Mouse (Mus musculus) heart, adult 8-10 months (tissue): ENCODE data around the gene Slc24a4. TPM values are rescaled to one million over a fixed set of nuclear protein-coding genes. Genes with fewer than 3 reads are reported as not detected.

Experiments
- DNase-seq: peaks from one replicate; pipeline ENCODE4 v3.0.0; 2022; ENCODE audit warnings: low spot score
- total RNA-seq, 4 experiments: library from RNA; stranded (reverse); gene quantifications; 2 replicates each; pipeline ENCODE4 v1.2.4; 2022

Gene Slc24a4
- total RNA-seq, 4 experiments from 2014 or later, result 0.49 to 1.00 (median 0.65) TPM

DNA sequence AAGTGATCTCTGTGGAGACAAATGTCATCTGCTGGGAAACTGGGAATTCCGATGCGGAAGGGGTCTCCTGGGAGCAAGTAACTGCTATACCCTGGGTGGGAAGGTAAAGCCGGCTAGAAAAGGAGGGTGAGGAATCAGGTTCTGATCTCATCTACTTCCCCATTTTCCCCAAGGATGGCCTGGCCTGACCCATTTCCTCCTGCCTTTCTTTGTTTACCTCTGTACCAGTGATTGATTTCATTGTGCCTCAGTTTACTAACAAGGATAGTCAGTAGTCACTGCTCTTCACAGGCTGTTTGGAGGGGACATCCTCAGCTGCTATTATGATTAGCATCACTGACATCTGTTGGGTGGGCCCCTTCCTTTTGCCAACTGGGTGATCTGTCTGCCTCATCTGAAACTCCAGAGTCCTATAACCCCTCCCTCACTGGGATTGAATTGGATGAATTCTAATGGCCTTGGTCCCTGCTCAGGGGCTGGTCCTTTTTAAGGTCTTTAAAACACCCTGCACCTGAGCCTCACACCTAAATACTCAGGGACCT is 156.2 kb downstream of the Slc24a4 start:
- DNase-seq, result no peak

- DNase-seq, result no peak
Observed at GRCm38 (mm10) chr12:102285318-102285717, 156.8 kb downstream of the Slc24a4 start.

DNA sequence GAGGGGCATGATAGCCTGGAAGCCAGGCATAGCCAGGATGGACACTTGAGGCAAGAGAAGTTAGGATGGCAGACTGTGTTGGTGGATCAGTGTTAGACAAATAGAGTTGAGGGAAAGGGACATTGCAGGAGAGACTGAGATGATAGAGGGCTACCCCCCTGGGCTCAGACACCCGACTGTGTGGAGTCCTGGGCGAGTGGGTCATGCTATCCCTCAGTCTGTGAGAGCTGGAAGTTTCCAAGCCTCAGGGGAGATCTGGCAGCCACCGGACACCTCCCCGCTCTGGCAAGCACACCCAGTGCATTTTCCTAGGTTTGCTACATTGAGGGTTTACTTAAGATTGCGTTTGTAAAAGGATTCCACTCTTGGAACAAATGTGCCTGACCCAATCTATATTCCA is 157.2 kb downstream of the Slc24a4 start:
- no peak for DNase-seq

- peak; percentile 65 for DNase-seq
Observed at GRCm38 (mm10) chr12:102286681-102287414, 158.3 kb downstream of the Slc24a4 start.

DNA sequence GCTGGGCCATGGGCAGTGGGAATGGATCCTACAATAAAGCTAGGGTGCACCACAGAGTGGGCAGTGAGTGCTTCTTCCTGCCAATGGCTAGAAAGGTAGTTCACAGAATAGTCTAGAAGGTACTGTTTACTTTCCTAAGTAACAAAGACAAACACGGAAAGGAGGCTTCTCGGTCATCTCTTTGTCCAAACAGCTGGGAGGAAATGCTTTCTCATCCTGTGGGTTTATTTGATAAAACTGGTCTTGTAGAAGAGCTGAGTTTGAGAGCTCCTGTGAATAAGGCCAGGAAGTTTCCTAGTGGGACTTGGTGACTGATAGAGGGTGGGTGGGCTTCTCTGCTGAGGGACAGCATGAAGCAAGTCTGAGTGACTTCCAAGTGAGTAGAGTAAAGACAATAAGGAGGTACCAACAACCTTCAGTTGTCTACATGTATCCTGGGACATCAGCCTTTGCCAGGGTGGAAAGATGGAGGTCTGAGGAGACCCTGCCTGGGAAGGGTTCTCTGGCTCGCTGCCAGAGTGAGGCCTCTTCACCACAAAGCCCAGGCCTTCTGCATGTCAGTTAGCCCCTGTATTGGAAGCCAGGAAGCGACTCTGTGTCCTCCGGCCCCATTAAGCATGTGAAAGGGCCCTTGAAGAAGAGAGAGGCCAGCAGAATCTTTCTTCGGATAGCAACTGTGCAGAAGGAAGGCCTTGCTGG is 159.5 kb downstream of the Slc24a4 start:
- no peak for DNase-seq

GRCm38 (mm10) chr12:102288846-102289245 is 160.3 kb downstream of the Slc24a4 start:
- DNase-seq, result no peak

DNA sequence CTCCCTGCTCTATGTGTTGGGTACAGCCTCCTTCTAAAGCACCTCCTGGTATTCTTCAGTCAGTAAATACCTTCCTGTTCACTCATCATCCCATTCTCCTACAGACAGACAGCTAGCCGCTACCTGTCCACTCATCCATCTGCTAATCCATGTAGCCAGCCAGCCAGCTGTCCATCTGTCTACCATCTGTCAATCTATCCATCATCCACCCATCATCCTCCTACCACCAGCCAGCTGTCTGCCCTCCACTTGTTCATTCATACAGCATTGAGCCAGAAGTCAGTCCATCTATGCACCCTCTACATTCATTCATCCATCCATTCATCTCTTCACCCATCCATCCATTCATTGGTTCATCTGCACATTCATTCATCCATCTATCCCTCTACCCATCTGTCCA is 161.0 kb downstream of the Slc24a4 start:
- no peak for DNase-seq

- no peak for DNase-seq
Observed at GRCm38 (mm10) chr12:102290662-102291061, 162.1 kb downstream of the Slc24a4 start.

DNA sequence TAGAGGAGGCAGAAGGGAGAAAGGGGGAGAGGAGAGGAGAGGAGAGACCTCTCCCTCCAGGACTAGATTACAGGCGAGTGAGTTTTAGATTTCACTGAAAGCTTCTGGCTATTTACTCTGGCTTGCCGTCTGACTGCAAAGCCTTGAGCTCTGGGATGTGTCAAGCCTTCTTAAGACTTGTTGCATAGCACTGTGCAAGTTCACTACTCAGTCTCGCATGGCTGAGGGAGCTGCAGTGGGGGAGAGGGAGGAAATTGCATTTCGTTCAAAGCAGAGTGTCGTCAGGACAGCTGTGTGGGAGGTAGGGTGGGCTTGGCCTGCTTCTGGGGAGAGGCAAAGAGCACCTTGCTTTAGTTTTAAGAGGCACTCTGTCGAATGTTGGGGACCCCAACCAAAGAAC is 163.2 kb downstream of the Slc24a4 start:
- no peak for DNase-seq

DNA sequence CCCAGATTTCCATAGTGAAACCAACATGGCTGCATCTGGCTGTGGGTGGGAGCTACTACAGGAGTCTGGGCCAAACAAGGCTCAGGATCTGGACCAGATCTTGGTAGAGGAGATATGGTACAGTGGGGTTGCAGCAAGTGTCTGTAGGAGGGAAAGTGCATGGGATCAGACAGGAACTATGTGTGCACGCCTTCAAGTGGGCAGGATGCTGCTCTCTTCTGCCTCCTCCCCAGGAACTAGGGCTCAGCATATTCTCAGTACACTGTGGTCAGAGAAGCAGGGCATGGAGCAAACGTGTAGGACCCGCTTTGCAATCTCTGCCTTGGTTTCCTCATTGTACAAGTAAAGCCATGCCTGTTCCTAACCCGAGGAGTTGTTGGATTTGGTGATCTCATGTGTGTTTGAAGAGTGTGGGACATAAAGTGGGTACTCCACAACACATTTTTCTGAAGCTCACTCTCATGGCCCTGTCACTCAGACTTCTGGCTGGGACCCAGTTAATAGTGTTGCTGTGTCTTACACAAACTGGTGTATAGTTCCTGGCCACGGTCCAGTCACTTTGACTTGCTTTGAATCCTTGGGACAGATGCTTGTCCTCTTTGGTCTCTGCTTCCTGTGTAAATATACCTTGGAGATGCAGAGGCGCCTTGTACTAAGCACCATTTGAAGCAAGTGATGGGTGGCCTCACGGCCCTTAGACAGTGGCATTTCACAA is 164.1 kb downstream of the Slc24a4 start:
- DNase-seq, result no peak

DNA sequence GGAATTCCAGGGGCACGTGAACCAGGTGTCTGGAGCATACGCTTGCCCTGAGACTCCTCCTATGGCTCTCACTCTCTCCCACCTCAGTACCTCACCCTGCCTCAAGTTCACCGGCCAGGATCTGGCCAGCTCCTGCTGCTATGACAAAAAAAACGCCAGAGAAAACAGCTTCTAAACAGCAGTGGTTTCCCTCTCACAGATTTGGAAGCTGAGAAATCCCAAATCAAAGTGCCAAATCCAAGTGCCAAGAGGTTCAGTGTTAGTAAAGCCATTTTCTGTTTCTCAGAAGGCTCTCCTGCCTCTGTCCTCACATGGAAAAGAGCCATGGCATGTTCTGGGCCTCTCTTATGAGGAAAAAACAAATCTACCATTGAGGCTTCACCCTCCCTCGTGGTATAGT is 166.1 kb downstream of the Slc24a4 start:
- no peak for DNase-seq

DNA sequence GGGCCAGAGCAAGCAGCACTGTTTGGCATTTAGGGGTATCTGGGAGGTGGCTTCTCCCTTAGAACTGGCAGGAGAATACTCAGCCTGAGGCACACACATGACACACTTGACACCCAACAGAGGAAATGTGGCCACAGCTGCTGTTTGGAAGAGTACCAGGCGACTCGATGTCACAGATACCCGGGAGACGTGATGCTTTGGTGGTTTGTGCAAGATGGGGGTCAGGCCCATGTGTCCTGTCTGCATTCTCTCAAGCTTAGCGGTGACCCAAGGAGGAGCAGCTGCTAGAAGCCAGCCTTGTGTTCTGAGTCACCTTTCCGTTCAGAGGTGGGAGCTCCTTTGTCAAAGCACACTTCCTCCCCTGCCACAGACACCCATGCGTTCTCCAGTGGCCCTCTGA is 166.7 kb downstream of the Slc24a4 start:
- DNase-seq, result no peak

- DNase-seq, result no peak
Observed at GRCm38 (mm10) chr12:102295662-102296061, 167.1 kb downstream of the Slc24a4 start.

DNA sequence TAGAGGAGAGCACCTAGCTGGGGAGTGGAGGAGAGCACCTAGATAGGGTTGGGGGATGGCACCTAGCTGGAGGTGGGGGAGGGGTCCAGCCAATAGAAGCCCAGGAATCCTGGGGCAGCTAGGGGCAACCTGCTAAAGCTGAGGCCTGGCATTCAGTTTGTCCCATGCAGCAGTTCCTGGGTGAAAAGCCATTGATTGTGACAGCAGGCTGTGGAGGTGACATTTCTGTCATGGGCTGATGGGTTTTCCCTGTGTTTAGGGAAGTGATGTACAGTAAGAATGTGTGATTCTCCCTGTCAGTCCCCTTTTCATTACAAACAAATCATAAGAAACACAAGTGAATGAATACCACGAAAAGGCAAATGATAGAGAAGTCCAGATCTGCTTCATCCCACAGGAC is 167.8 kb downstream of the Slc24a4 start:
- no peak for DNase-seq

GRCm38 (mm10) chr12:102296967-102297366 is 168.4 kb downstream of the Slc24a4 start:
- DNase-seq, result no peak

- DNase-seq, result no peak
Observed at GRCm38 (mm10) chr12:102299209-102299608, 170.7 kb downstream of the Slc24a4 start.

DNA sequence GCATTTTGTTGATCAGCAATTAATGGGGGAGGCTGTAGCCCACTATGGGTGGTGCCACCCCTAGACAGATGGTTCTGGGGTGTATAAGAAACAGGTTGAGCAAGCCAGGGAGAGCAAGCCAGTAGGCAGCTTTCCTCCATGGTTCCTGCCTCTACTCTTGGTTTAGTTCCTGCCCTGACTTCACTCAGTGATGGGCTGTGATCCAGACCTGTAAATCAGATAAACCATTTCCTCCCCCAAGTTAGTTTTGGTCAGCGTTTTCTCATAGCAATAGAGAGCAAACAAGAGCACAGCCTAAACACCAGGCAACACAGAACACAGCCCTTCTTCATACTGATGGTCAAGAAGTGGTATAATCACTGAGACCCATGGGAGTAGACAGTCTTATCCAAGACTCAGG is 173.1 kb downstream of the Slc24a4 start:
- DNase-seq, result no peak

- no peak for DNase-seq
Observed at GRCm38 (mm10) chr12:102302322-102302721, 173.8 kb downstream of the Slc24a4 start.

DNA sequence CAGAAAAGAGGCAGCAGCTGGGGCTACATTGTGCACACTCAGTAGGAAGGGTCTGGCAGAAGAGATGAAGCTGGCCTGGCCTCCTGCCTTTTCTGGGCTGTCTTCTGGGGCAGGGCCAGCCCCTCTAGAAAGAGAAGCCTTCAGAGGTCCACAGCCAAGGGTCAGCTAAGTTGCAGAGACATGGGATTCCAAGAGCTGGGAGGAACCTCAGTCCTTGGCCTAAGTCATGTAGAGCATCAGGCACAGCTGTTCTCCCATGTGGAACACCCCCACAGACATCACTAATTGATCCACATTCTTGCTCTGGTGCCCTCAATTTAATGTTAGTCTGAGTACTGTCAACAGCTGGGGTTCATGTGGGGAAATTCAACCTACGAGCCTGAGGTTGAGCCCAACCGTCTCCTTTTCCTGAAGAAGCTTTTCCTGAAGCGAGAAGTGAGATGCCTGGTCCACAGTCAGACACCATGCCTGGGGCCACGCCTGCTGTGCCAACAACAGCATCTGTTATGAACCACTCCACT is 174.4 kb downstream of the Slc24a4 start:
- no peak for DNase-seq

GRCm38 (mm10) chr12:102303867-102304266 is 175.3 kb downstream of the Slc24a4 start:
- no peak for DNase-seq

- DNase-seq, result no peak
Observed at GRCm38 (mm10) chr12:102305069-102305836, 176.7 kb downstream of the Slc24a4 start.
